Mouse (Mus musculus): ENCODE results near the gene Fam83e.
A peak's percentile ranks its signal among the peaks of the same experiment; 100 is the strongest.

Fam83e gene

DNA sequence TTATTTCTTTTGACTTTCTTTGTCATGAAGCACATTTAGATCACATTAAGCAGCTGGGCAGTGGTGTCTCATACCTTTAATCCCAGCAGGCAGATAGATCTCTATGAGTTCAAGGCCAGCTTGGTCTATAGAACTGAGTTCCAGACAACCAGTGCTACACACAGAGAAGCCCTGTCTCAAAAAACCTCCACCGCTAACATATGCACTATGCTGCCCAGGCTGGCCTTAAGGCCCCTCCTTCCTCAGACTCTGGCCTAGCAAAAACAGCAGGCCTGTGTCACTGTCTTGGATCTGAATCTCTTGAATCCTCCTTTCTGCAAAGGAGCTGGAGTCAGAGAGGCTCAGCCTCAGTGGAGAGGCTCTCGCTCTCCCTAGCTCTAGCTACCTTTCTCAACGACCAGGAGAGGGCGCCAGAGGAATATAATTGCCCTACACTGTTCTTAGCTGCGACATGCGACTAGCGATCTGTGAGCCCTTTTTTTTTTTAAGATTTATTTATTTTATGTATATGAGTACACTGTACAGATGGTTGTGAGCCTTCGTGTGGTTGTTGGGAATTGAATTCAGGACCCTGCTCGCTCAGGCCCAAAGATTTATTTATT, 18.3 kb downstream of the Fam83e start:
- DNase-seq (ENCODE audit: low read depth in 2 of 2, low spot score in 2 of 2): peak; percentile 81 to 84

GRCm38 (mm10) chr7:45739820-45740219, 18.8 kb downstream of the Fam83e start:
- DNase-seq (ENCODE audit: low read depth in 2 of 2, low spot score in 2 of 2): no peak

- DNase-seq (ENCODE audit: low read depth in 2 of 2, low spot score in 2 of 2): no peak
Measured at GRCm38 (mm10) chr7:45741308-45741707, 20.3 kb downstream of the Fam83e start.

DNA sequence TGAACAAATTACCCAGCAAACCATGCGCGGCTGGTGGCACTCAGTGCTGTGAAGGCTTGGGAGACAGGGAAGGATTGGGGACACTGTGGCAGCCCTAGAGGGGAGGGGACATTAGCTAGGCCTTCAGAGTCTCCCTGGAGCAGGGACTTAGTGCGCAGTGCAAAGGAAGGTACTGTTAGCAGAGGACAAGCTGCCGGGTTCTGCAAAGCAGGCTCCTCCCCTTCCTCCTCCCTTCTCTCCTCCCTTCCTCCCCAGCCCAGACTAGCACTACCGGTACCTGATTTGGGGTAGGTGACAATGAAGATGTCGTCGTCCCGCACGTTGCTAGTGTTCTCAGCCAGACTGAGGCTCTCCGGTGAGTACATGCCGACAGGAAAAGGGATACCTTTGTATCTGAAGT, 20.8 kb downstream of the Fam83e start:
- DNase-seq (ENCODE audit: low read depth in 2 of 2, low spot score in 2 of 2): peak in 1 of 2 experiments; percentile 30

DNA sequence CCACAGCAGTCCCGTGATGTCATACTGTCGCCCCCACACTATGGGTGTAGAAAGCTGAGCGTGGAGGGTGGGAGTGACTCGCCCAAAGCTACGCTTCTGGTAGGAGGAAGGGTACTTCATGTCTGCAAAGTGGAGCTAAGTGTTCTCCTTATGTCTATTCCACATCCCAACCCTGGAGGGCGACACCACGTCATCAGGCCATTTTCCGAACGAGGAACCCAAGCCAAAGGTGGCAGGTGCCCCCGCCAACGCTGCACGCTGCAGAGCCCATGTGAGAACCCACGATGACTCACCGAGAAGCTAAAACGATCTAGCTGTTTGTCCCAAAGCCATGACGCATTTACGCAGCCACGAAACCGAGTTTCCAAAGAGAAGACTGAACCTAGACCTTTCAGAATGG, 21.3 kb downstream of the Fam83e start:
- peak; percentile 50 to 62 for DNase-seq (ENCODE audit: low read depth in 2 of 2, low spot score in 2 of 2)

GRCm38 (mm10) chr7:45744387-45744786, 23.4 kb downstream of the Fam83e start:
- peak; percentile 22 to 50 for DNase-seq (ENCODE audit: low read depth in 2 of 2, low spot score in 2 of 2)

DNA sequence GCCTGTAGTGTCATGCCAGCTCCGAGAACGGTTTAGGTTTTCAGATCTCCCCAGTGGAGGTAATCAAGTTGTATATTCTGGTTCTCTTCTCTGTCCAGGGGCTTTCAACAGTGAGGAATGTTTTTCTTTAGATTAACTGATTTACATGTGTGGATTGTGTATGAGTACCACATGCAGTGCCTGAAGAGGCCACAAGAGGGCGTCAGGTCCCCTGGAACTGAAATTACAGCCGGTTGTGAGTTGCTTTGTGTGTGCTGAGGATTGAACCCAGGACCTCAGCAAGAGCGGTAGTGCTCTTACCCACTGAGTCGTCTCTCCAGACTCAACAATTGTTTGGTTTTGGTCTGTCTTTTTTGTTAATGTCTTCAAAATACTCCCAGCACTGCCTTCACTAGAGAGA, 25.5 kb downstream of the Fam83e start:
- DNase-seq (ENCODE audit: low read depth in 2 of 2, low spot score in 2 of 2): no peak

GRCm38 (mm10) chr7:45747450-45747849, 26.4 kb downstream of the Fam83e start:
- no peak for DNase-seq (ENCODE audit: low read depth in 2 of 2, low spot score in 2 of 2)

- DNase-seq (ENCODE audit: low read depth in 2 of 2, low spot score in 2 of 2): no peak
Measured at GRCm38 (mm10) chr7:45748110-45748509, 27.1 kb downstream of the Fam83e start.

DNA sequence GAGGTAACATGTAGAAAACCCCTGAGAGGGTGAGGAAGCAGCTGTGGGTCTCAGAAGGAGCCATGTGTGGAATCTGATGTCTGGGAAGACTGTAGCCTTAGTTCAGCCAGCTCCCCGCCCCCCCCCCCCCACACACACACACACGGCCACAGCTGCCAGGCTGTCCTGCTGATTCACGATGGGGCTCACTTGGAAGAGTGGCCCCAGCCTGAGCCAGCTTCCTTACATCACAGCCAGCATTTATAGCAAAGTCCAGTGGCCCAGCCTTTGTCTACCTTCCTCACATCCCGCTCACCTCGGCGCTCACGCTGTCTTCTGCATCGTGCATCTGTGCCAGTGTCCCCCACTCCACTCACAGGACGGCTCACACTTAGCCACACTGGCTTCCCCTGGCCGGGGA, 28.4 kb downstream of the Fam83e start:
- no peak for DNase-seq (ENCODE audit: low read depth in 2 of 2, low spot score in 2 of 2)

- no peak for DNase-seq (ENCODE audit: low read depth in 2 of 2, low spot score in 2 of 2)
Measured at GRCm38 (mm10) chr7:45750162-45750561, 29.1 kb downstream of the Fam83e start.

DNA sequence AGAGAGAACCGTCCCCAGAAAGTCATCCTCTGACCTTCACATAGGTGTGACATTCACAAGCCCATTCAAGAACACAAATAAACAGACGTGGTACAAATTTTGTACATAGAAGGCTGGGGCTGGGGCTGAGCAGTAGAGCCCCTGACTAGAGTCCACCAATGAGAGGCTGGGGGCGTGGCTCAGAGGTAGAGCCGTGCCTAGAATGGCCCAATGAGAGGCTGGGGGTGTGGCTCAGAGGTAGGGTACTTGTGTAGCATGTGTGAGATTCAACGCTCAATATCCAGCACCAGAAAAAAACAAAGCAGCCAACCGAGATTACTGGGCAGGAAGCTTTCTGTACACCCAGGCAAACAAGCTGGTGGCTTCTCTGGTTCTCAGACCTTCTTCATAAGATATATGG, 34.7 kb downstream of the Fam83e start:
- no peak for DNase-seq (ENCODE audit: low read depth in 2 of 2, low spot score in 2 of 2)

DNA sequence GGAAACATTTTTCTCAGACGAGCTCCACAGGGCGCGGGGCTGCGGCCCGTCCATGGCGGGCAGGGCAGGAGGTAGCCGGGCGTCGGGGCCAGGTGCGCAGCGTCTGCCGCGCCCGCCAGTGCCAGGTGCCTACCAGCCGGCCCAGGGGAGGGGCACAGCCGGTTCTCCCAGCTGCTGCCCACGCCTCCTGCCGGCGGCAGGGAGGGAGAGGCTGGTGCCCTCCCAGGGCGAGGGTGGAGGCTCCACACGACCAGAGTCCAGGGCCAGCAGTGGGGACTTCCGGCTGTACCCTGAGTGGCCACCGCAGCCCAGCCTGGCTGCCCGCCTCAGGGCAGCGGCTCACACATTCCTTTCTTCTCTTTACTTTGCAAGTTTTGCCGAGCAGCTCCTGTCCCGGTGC, 38.4 kb downstream of the Fam83e start:
- DNase-seq (ENCODE audit: low read depth in 2 of 2, low spot score in 2 of 2): no peak

GRCm38 (mm10) chr7:45760151-45760550, 39.1 kb downstream of the Fam83e start:
- no peak for DNase-seq (ENCODE audit: low read depth in 2 of 2, low spot score in 2 of 2)

DNA sequence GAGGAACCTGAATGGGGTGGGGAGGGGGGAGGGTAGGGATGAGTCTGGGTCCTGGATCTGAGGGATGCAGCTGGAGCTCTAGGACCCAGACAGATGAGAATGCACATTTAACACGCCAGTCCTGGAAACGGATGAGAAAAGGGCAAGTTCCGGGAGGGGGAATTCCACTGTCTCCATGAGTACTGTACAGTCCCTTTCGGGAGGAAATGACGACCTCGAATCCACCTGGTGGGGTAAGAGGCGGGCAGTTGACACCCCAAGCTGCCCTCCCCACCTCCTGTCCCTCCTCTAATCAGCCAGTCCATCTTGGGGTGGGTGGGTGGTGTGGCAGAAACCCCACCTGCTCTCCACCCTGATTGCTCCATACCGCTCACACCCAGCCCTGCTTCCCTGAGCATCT, 45.0 kb downstream of the Fam83e start:
- DNase-seq (ENCODE audit: low read depth in 2 of 2, low spot score in 2 of 2): no peak

DNA sequence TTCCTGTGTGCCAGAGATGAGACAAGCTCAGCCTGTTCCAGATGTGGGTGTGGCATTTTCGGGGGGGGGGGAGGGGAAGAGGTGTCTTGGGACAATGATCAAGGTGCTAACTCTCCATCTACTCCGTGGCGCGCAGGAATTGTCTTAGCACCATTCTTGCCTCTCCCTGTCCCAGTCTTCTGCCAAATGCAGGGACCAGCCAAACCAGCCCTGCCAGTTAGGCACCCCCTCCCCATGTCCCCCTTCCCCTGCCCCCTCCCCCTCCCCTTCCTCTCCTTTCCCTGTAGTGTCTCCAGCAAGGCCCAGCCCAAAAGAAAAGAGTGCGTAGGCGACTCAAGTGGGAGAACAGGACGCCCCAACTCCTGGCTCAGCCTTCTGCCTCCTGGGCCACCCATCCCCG, 45.8 kb downstream of the Fam83e start:
- no peak for DNase-seq (ENCODE audit: low read depth in 2 of 2, low spot score in 2 of 2)

DNA sequence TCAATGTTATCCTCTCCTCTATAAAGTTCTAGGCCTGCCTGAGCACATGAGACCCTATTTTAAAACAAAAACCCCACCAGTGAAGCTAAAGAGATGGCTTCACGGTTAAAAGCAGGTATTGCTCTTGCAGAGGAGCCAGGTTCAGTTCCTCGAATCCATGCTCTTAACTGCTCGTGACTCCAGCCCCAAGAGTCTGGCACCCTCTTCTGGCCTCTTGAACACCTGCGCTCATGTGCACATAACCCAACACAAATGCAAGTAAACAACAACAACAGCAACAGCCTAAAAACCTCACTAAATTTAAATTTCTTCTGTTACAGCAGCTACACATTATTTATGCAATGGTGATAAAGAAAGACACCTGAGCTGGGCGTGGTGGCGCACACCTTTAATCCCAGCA, 46.5 kb downstream of the Fam83e start:
- DNase-seq (ENCODE audit: low read depth in 2 of 2, low spot score in 2 of 2): no peak

DNA sequence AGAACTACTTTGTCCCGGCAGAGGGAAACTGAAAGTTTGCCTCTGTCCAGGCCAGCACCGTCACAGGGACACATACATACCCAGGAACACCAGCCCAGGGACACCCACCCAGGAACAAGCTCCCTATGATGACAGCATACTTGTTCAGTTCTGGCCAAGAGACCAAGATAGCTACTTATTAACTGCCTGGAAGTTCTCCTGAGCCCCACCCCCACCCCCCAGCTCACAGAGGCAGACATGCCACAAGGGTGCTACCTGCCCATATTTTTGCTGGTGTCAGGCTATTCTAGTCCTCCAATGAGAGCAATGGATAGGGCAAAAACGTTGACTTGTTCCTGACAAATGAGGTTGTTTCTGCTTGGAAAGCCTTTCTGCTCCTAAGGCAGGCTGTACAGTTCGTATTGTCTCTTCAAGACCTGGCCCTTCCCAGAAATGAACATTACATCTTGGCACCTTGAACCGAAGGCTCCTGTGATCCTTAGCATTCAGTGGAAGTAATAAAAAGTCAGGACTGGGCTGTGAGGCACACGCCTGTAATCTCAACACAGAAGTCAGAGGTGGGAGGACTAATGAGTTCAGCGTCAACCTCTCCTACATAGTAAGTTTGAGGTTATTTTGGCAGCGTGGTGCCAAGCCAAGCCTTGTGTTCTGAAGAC, 49.5 kb downstream of the Fam83e start:
- DNase-seq (ENCODE audit: low read depth in 2 of 2, low spot score in 2 of 2): no peak

DNA sequence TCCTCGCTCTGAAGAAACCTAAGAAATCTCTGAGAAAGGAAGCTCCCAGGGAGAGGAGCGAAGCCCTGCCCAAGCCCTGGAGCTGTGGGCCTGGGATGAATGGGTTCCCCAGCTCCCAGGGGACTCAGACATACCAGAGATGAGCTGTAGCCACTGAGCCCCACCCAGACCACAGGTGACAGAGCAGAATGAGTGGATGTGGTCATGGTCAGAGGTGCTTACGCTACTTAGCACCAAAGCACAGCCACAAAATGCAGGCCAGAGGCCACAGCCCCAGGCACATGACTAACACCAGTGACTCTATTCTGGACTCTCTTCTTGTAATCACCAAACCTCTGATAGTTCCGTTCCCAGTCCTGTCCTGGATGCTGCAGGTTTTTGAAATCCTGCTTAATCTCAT, 50.1 kb downstream of the Fam83e start:
- DNase-seq (ENCODE audit: low read depth in 2 of 2, low spot score in 2 of 2): no peak

GRCm38 (mm10) chr7:45775237-45775636, 54.2 kb downstream of the Fam83e start:
- DNase-seq (ENCODE audit: low read depth in 2 of 2, low spot score in 2 of 2): no peak

All from CD8-positive naive resting alpha-beta T cell, adult 2 months (primary cell).